Mouse (Mus musculus) heart, embryonic 12.5 days (tissue): ENCODE measurements around the gene Tmem170. TPM values are rescaled to one million over a fixed set of nuclear protein-coding genes. Genes with fewer than 3 reads are reported as not detected.
"Not testable (repeated sequence)": the region's sequence is repeated elsewhere in the genome, so short reads cannot be mapped to it uniquely, and the experiment has no call there.

Source experiments
- ATAC-seq: fragments of 200-750 bp; cut with Nextera tagmentation; 2 replicates; pipeline ENCODE4 v1.8.0; 2017; ENCODE audit warnings: moderate TSS enrichment, moderate library complexity; ENCODE audit not compliant: insufficient number of reproducible peaks, low FRiP score
- H3K27ac ChIP-seq: fragments of 300-500 bp; sonication (generic); 2 replicates; pipeline ENCODE4 v1.5.1; 2016; ENCODE audit warnings: mild to moderate bottlenecking, moderate library complexity; ENCODE audit not compliant: poor library complexity, severe bottlenecking
- H3K27me3 ChIP-seq: fragments of 300-500 bp; sonication (generic); replicated peaks from 2 replicates; pipeline ENCODE4 v1.6.1; 2016; ENCODE audit warnings: mild to moderate bottlenecking, moderate library complexity
- H3K36me3 ChIP-seq: fragments of 300-500 bp; sonication (generic); 2 replicates; pipeline ENCODE4 v1.6.1; 2016; ENCODE audit warnings: mild to moderate bottlenecking, moderate library complexity
- H3K4me1 ChIP-seq: fragments of 300-500 bp; sonication (generic); replicated peaks from 2 replicates; pipeline ENCODE4 v1.6.1; 2016; ENCODE audit warnings: mild to moderate bottlenecking
- H3K4me2 ChIP-seq: fragments of 300-500 bp; sonication (generic); 2 replicates; pipeline ENCODE4 v1.6.1; 2016; ENCODE audit warnings: mild to moderate bottlenecking, moderate library complexity
- H3K4me3 ChIP-seq: fragments of 300-500 bp; sonication (generic); 2 replicates; pipeline ENCODE4 v1.5.1; 2016; ENCODE audit warnings: mild to moderate bottlenecking
- H3K9ac ChIP-seq: fragments of 300-500 bp; sonication (generic); 2 replicates; pipeline ENCODE4 v1.6.1; 2016; ENCODE audit warnings: mild to moderate bottlenecking, moderate library complexity
- H3K9me3 ChIP-seq: fragments of 300-500 bp; sonication (generic); replicated peaks from 2 replicates; pipeline ENCODE4 v1.6.1; 2016; ENCODE audit warnings: mild to moderate bottlenecking, moderate library complexity
- WGBS: fragments of 180-500 bp; shearing (Covaris S2); methylation state at CpG from one replicate; pipeline ENCODE4 v1.1.7; 2016; 5-methylcytosine and 5-hydroxymethylcytosine counted together
- polyA plus RNA-seq: library from polyadenylated mRNA; unstranded; fragments of >200 nt; fragmentation: Nextera tagmentation; extraction: Ambion mirVana; gene quantifications from 2 replicates; pipeline ENCODE4 v1.2.1, GENCODE M21; 2016

Gene Tmem170
- polyA plus RNA-seq, 1 experiment from 2014 or later, result 4.8 TPM

DNA sequence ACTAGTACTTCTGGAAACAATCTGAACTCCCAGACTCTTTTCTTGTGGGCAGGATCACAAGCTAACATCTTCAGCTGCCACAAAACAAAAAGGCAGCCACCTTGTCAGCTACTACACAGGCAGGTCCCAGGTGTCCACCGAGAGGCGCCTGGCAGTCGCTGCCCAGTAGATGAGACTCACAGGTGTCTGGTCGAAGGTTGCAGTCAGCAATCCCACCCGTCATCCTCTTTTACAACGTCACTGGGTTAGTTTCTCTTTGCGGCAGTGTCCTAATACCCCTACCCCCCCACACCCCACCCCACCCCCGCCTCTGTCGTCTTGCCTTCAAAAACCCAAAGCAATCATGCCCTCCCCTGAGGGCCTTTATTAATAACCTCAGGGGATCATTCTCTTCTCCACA lies 792 bp downstream of the Tmem170 start:
- peak overlapping the region; percentile 44; the same call in 1 of the 2 replicates for H3K27ac ChIP-seq
- H3K4me1 ChIP-seq, result peaks cover 4% of the 10 kb centered on the region
- H3K9ac ChIP-seq, result peak overlapping the region; percentile 82
- peaks cover 8% of the 10 kb centered on the region; the same call in 1 of the 2 replicates for H3K36me3 ChIP-seq
- no peaks in the 10 kb centered on the region for H3K27me3 ChIP-seq
- WGBS, result 21% methylated on average over 9 of the region's 9 CpGs
- H3K9me3 ChIP-seq, result no peaks in the 10 kb centered on the region; the same call in 1 of the 2 replicates
- H3K4me3 ChIP-seq, result peak overlapping the region; percentile 68
- peak overlapping the region; percentile 93 for H3K4me2 ChIP-seq
- no peak for ATAC-seq

DNA sequence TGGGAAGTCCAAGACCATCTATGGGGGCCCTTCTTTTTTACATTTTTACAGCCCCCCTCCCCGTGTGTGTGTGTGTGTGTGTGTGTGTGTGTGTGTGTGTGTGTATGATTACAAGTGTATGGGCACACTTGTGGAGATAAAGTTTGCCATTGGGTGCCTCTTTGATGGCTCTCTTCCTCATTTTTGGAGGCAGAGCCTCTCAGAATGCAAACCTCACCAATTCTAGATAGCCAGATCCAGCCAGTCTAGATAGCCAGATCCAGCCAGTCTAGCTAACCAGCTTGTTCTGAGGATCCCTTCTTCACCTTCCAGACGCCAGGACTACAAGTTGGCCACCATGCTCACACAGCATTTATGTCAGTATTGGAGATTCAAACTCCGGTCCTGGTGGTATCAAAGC lies 5.3 kb downstream of the Tmem170 start:
- no peak overlapping the region for H3K4me3 ChIP-seq
- peaks cover 12% of the 10 kb centered on the region for H3K36me3 ChIP-seq
- WGBS, result 75% methylated on average over 3 of the region's 3 CpGs
- H3K27ac ChIP-seq, result no peak overlapping the region
- no peak overlapping the region for H3K4me2 ChIP-seq
- peaks cover 4% of the 10 kb centered on the region for H3K4me1 ChIP-seq
- H3K27me3 ChIP-seq, result no peaks in the 10 kb centered on the region
- H3K9me3 ChIP-seq, result no peaks in the 10 kb centered on the region
- no peak for ATAC-seq
- no peak overlapping the region for H3K9ac ChIP-seq

DNA sequence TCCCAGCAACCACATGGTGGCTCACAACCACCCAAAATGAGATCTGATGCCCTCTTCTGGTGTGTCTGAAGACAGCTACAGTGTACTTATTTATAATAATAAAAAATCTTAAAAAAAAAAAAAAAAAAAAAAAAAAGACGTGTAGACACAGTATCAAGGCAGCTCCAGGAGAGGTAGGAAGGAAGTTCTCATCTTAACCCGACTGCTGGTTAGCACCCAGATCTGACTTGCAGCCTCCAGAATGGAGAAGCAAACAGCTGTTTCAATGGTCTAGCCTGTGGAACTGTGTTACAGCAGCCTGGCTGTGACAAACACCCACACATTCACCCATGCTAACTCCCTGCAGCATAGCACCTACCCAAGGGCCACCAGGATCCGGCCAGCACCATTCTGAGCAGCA lies 6.2 kb downstream of the Tmem170 start:
- no peaks in the 10 kb centered on the region for H3K4me1 ChIP-seq
- H3K4me2 ChIP-seq, result no peak overlapping the region
- no peak for ATAC-seq
- no peak overlapping the region for H3K9ac ChIP-seq
- H3K36me3 ChIP-seq, result peaks cover 20% of the 10 kb centered on the region
- no peaks in the 10 kb centered on the region for H3K27me3 ChIP-seq
- no peak overlapping the region for H3K27ac ChIP-seq
- WGBS, result 73% methylated on average over 3 of the region's 3 CpGs
- no peaks in the 10 kb centered on the region for H3K9me3 ChIP-seq
- H3K4me3 ChIP-seq, result no peak overlapping the region

DNA sequence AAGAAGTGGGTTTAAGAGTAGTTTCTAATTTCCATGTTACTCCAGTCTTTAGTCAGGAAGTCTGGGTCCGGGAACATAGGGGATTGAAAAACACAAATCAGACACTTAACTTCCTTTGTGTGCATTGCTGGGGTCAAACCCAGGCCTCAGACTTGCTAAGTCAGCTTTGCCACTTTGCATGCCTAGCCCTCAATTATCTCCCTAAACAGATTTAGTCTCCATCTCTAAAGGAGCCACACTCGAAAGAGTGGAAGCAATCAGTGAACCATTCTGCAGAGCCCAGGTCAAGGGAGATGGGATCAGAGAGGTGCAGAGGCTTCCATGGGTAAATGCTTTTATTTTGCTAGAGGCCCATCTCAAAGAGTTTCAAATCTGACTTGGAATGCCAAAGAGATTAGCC lies 7.9 kb downstream of the Tmem170 start:
- Histone ChIP-seq H3K9me3 (no peaks in the 10 kb centered on the region), H3K4me1 (no peaks in the 10 kb centered on the region), H3K27ac (no peak overlapping the region), H3K36me3 (peaks cover 24% of the 10 kb centered on the region), H3K27me3 (no peaks in the 10 kb centered on the region), H3K4me2 (no peak overlapping the region), H3K9ac (no peak overlapping the region), H3K4me3 (no peak overlapping the region)
- ATAC-seq, result no peak
- 41% methylated on average over 2 of the region's 2 CpGs for WGBS

DNA sequence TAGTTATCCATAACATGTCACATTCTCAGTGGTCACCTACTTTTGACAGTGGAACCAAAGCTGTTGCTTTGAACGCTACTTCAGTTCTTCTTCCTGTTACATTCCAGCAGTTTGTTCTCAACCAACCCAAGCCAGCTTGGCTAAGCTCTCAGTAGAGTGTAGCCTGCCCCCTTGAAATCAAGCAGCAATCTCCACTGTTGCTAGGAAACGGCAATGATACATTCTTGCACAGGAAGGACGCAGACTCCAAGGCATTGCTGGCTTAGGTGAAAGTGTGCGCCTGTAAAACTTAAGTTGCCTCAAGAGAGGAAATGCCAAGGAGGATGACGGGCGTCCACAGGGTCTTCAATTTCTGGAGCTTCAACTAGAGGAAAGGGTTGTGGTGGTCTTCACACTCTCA lies 10.7 kb downstream of the Tmem170 start:
- no peak overlapping the region for H3K4me3 ChIP-seq
- ATAC-seq, result no peak
- H3K9me3 ChIP-seq, result no peaks in the 10 kb centered on the region
- H3K27ac ChIP-seq, result no peak overlapping the region
- no peak overlapping the region for H3K4me2 ChIP-seq
- H3K36me3 ChIP-seq, result peaks cover 16% of the 10 kb centered on the region
- H3K27me3 ChIP-seq, result no peaks in the 10 kb centered on the region
- 76% methylated on average over 6 of the region's 6 CpGs for WGBS
- no peaks in the 10 kb centered on the region for H3K4me1 ChIP-seq
- H3K9ac ChIP-seq, result no peak overlapping the region

DNA sequence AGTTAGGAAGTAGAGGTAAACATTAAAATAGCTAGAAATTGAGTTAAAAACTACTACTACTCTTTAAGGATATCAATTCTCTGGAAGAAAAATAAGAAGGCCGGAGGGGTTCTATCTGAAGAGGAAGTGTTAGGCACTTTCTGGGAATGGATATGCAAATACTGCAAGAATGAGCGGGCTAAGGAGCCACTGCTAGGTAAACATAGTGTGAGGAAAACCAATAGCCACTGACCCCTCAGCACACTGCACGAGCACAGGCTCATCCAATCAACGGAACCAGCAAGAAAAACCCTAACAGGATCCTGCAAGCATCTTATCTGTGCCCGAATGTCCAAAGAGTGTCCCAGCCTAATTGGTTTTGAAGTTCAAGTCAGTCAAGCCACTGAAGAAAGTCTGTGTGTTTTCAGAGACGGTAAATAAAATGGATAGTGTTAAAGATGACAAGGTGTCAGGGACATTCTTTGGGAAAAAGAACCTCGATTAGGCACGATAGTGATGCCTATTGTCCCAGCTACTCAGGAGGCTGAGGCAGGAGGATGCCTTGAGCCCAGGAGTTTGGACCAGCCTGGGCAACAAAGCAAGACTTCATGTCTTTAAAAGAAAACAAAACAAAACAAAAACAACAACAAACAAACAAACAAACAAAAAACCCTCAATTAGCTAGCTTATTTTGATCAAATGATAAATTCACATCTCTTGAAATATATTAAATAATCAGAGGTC lies 11.3 kb downstream of the Tmem170 start:
- H3K27me3 ChIP-seq, result no peaks in the 10 kb centered on the region
- H3K9ac ChIP-seq, result no peak overlapping the region
- no peaks in the 10 kb centered on the region for H3K4me1 ChIP-seq
- WGBS, result 83% methylated on average over 8 of the region's 8 CpGs
- H3K4me2 ChIP-seq, result no peak overlapping the region
- no peak for ATAC-seq
- no peak overlapping the region for H3K27ac ChIP-seq
- H3K4me3 ChIP-seq, result no peak overlapping the region
- peaks cover 16% of the 10 kb centered on the region for H3K36me3 ChIP-seq
- H3K9me3 ChIP-seq, result no peaks in the 10 kb centered on the region

DNA sequence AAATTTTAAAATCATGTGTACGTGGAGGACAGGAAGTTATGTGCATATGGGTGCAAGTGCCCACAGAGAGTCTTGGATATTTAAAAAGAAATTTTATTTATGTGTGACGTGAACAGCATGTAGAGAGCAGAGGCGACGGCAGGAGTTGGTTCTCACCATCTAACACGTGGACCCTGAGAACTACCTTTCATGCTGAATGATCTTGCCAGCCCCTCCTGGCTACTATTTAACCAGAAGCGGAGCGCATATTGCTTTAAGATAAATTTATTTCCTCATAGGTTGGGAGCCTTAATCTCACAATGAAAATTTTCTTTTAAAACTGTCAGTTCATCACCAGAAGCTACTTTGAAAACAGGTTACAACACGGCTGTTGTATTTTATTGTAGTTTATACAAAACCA lies 11.9 kb downstream of the Tmem170 start:
- H3K9ac ChIP-seq, result no peak overlapping the region
- WGBS, result 86% methylated on average over 8 of the region's 8 CpGs
- H3K4me1 ChIP-seq, result no peaks in the 10 kb centered on the region
- no peak overlapping the region for H3K4me3 ChIP-seq
- H3K27ac ChIP-seq, result no peak overlapping the region
- no peak for ATAC-seq
- H3K9me3 ChIP-seq, result no peaks in the 10 kb centered on the region
- no peak overlapping the region for H3K4me2 ChIP-seq
- H3K36me3 ChIP-seq, result peaks cover 16% of the 10 kb centered on the region
- H3K27me3 ChIP-seq, result no peaks in the 10 kb centered on the region

DNA sequence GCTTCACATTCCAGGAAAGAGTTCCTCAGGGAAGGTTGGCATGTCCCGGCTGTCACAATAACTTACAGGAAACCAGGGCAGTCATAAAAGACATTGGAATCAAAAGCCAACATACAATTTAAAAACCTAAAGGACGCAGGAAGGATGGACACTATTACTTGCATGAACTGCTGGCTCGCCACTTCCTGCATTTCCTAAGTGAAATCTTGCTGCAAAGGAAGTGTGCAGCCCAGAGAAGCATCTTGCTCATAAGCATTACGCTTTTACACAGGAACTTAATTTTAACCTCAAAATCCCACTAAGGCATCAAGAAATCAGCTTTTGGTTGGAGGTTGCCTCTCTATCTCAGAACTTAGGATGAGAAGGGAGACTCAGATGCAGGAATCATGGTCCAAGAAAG lies 13.3 kb downstream of the Tmem170 start:
- no peaks in the 10 kb centered on the region for H3K4me1 ChIP-seq

DNA sequence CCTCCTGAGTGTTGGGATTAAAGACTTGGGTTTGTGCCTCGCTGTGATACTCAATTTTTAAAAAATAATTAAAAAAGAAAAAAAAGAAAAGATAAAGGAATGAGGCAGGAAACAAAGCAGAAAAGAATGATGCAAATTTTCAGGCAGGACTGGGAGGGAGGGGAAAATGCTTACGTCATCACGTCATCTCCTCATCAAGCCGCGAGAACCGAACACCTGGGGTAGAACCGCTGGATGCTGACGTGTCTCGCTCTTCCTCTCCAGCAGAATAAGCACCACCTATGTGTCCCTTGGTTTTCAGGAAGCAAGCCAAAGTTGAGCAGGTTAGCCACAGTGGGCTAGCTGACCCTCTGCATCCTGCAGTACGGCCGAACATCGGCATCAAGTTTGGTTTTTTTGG lies 20.6 kb downstream of the Tmem170 start:
- H3K9me3 ChIP-seq, result no peaks in the 10 kb centered on the region
- H3K4me2 ChIP-seq, result no peak overlapping the region
- H3K9ac ChIP-seq, result no peak overlapping the region
- H3K4me3 ChIP-seq, result no peak overlapping the region
- H3K36me3 ChIP-seq, result no peaks in the 10 kb centered on the region
- no peaks in the 10 kb centered on the region for H3K27me3 ChIP-seq
- WGBS, result 90% methylated on average over 12 of the region's 12 CpGs
- peaks cover 18% of the 10 kb centered on the region for H3K4me1 ChIP-seq
- no peak for ATAC-seq
- H3K27ac ChIP-seq, result no peak overlapping the region

More for the DNA sequence above, 13.3 kb downstream of the Tmem170 start:
- WGBS, result 71% methylated on average over 4 of the region's 4 CpGs
- no peaks in the 10 kb centered on the region for H3K9me3 ChIP-seq
- H3K27ac ChIP-seq, result no peak overlapping the region
- H3K27me3 ChIP-seq, result no peaks in the 10 kb centered on the region
- H3K36me3 ChIP-seq, result peaks cover 16% of the 10 kb centered on the region
- H3K4me2 ChIP-seq, result no peak overlapping the region
- H3K9ac ChIP-seq, result no peak overlapping the region
- no peak overlapping the region for H3K4me3 ChIP-seq
- no peak for ATAC-seq

DNA sequence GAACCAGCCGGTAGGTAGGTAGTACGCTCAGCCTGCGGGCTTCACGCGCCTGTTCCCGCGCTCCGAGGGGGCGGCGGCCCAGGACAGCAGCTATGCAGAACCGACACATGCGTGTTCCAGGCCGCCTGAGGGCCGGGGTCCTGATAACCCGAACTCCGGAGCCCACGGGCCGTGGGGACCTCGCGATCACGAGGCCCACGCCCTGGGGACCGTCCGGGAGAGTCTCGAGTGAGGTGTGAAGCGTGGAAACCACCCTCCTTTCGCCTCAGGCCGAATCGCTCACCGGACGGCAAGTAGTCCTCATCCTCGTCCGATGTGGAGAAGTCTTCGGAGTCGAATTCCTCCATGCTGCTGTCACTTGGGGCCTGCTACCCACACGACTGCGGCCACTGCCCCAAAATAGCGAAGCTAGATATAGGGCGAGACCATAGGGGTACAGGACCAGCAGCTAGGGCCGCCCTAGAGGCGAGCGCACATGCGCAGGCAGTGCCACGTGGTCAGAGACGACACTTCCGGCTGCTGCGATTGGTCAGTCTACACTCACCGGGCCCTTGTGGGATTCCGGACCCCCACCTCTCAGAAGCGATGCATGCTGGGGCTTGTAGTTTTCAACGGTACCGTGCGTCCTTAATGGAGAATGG lies 22.6 kb downstream of the Tmem170 start, which contains the start of gene Cfdp1:
Cfdp1 (minus strand) TSS at position 431 of the 641 bp plus-strand sequence.
- H3K9ac ChIP-seq, result peak within 1 kb of the TSS; percentile 89
- H3K36me3 ChIP-seq, result no peaks in the 10 kb centered on the region
- H3K27ac ChIP-seq, result peak within 1 kb of the TSS; percentile 39; the same call in 1 of the 2 replicates
- peak within 1 kb of the TSS; percentile 92 for H3K4me2 ChIP-seq
- under 1% methylated on average over 53 of the region's 53 CpGs for WGBS
- peaks cover 18% of the 10 kb centered on the region for H3K4me1 ChIP-seq
- H3K9me3 ChIP-seq, result no peaks in the 10 kb centered on the region
- ATAC-seq, result peak; percentile 100
- peak within 1 kb of the TSS; percentile 82 for H3K4me3 ChIP-seq
- H3K27me3 ChIP-seq, result no peaks in the 10 kb centered on the region

DNA sequence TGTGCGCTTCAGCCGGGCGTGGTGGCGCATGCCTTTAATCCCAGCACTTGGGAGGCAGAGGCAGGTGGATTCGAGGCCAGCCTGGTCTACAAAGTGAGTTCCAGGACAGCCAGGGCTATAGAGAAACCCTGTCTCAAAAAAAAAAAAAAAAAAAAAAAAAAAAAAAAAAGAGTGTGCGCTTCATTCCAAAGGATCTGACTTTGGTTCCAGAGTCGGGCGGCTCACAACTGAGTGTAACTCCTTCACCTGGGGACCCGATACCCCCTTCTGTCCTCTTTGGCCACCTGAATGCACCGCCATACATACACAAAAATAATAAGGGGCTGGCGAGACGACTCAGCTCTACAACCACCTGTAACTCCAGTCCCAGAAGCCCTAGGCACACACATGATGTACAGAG lies 23.3 kb downstream of the Tmem170 start:
- WGBS, result 51% methylated on average over 12 of the region's 12 CpGs
- not testable (repeated sequence) for H3K27me3 ChIP-seq, H3K36me3 ChIP-seq, ATAC-seq, H3K27ac ChIP-seq, H3K9me3 ChIP-seq
- Histone ChIP-seq H3K9ac (peak overlapping the region; percentile 89), H3K4me1 (peaks cover 18% of the 10 kb centered on the region), H3K4me3 (peak overlapping the region; percentile 82), H3K4me2 (peak overlapping the region; percentile 92)
